In the genomic region with DNA sequence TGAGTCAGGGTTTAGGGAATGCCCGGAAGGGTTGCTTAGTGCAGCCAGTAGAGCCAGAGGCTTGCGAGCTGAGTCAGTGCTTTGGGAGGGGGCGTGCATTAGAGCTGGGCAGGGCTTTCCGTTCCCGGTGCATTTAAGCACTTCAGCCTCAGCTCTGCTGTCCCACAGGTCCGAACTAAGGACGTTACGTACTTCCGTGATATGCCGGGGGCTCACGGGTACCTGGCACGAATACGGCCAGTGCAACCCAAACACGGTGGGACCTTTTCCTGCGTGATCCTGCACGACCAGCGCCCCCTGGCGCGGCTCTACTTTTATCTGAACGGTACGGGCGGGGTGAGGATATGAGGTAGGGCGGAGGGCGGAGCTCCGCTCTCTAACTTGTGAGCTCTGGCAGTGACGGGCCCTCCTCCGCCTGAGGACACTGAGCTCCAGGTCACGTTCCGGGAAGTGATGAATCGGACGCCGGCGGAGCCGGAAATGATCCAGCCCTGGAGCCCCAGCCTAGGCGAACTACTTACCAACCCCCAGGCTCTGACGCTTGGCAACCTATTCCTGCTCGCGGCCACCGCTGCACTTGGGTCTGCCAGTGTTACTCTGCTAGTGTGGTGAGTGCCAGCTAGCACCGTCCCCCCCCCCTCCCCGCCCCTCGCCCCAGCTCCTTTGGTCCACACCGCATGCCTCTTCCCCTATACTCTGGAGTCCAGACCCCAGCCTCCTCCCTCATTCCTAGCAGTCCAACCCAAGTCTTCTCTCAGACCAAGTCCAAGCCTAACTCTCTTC, we compare ENCODE assay signal across 7 mouse cellular contexts. TPM values are rescaled to one million over a fixed set of nuclear protein-coding genes. Genes with fewer than 3 reads are reported as not detected.
DNase-seq lines count a peak whose midpoint lies in the region; ATAC-seq lines count a peak whose summit lies in the region.

No protein-coding gene starts in this region.

- ATAC-seq in embryonic facial prominence, embryonic 11.5 days (replicated peaks; ENCODE audit: insufficient number of reproducible peaks, low FRiP score, low TSS enrichment, low read depth): peak; percentile 93
- ATAC-seq in granulocyte monocyte progenitor cell, adult 5-6 weeks (replicated peaks; ENCODE audit: poor library complexity, severe bottlenecking): peak; percentile 91
- peak; percentile 93 for ATAC-seq in limb, embryonic 11.5 days (ENCODE audit: insufficient number of reproducible peaks, low FRiP score, low TSS enrichment, low read depth)
- ATAC-seq in midbrain, embryonic 14.5 days (ENCODE audit: low FRiP score, low TSS enrichment): peak; percentile 96

- H3K27ac ChIP-seq in embryonic facial prominence, embryonic 11.5 days (replicated peaks; ENCODE audit: low read depth, low read length): peak overlapping the region; percentile 38
- no peak overlapping the region; the same call in 1 of the 2 replicates for H3K27ac ChIP-seq in limb, embryonic 11.5 days (replicated peaks; ENCODE audit: low read depth, low read length)
- H3K27ac ChIP-seq in midbrain, embryonic 14.5 days (replicated peaks; ENCODE audit: low read depth, low read length): peak overlapping the region; percentile 87

- H3K36me3 ChIP-seq in embryonic facial prominence, embryonic 11.5 days (replicated peaks; ENCODE audit: control insufficient read depth, insufficient read depth, low read depth, low read length): peaks cover 6% of the 10 kb centered on the region
- H3K36me3 ChIP-seq in limb, embryonic 11.5 days (ENCODE audit: control insufficient read depth, insufficient read depth, low read length): peaks cover 13% of the 10 kb centered on the region
- H3K36me3 ChIP-seq in midbrain, embryonic 14.5 days (ENCODE audit: control insufficient read depth, insufficient read depth, low read length): peaks cover 33% of the 10 kb centered on the region

- WGBS in embryonic facial prominence, embryonic 11.5 days: 1% methylated on average over 41 of the region's 43 CpGs
- WGBS in limb, embryonic 11.5 days: 1% methylated on average over 40 of the region's 43 CpGs
- WGBS in midbrain, embryonic 14.5 days: under 1% methylated on average over 43 of the region's 43 CpGs

- DNase-seq in adrenal gland, postnatal 14 days: peak; percentile 97
- DNase-seq in embryonic facial prominence, embryonic 11.5 days (ENCODE audit: low spot score): peak; percentile 91
- peak; percentile 98 for DNase-seq in kidney, adult 18-20 months
- peak; percentile 88 for DNase-seq in limb, embryonic 11.5 days (ENCODE audit: low spot score)
- DNase-seq in midbrain, embryonic 14.5 days: peak; percentile 96
- peak; percentile 89 to 95 for DNase-seq in spleen, adult 18-20 months

- no peaks in the 10 kb centered on the region for H3K9me3 ChIP-seq in embryonic facial prominence, embryonic 11.5 days (replicated peaks; ENCODE audit: control insufficient read depth, low read length)
- no peaks in the 10 kb centered on the region for H3K9me3 ChIP-seq in limb, embryonic 11.5 days (ENCODE audit: control insufficient read depth, low read length)
- H3K9me3 ChIP-seq in midbrain, embryonic 14.5 days (ENCODE audit: control insufficient read depth, low read length): no peaks in the 10 kb centered on the region

- H3K4me3 ChIP-seq in embryonic facial prominence, embryonic 11.5 days (ENCODE audit: low read depth, low read length): peak overlapping the region; percentile 24
- peak overlapping the region; percentile 24 for H3K4me3 ChIP-seq in limb, embryonic 11.5 days (ENCODE audit: low read depth, low read length)
- peak overlapping the region; percentile 39 for H3K4me3 ChIP-seq in midbrain, embryonic 14.5 days (replicated peaks; ENCODE audit: low read depth, low read length)

- no peaks in the 10 kb centered on the region for H3K27me3 ChIP-seq in embryonic facial prominence, embryonic 11.5 days (ENCODE audit: control insufficient read depth, insufficient read depth, low read length)
- H3K27me3 ChIP-seq in limb, embryonic 11.5 days (ENCODE audit: control insufficient read depth, insufficient read depth, low read length): no peaks in the 10 kb centered on the region
- no peaks in the 10 kb centered on the region for H3K27me3 ChIP-seq in midbrain, embryonic 14.5 days (ENCODE audit: control insufficient read depth, insufficient read depth, low read length)

- peaks cover 3% of the 10 kb centered on the region for H3K4me1 ChIP-seq in embryonic facial prominence, embryonic 11.5 days (ENCODE audit: control insufficient read depth, insufficient read depth, low read length)
- H3K4me1 ChIP-seq in limb, embryonic 11.5 days (ENCODE audit: control insufficient read depth, insufficient read depth, low read length): peaks cover 11% of the 10 kb centered on the region
- H3K4me1 ChIP-seq in midbrain, embryonic 14.5 days (ENCODE audit: control insufficient read depth, insufficient read depth, low read length): peaks cover 36% of the 10 kb centered on the region

- H3K4me2 ChIP-seq in embryonic facial prominence, embryonic 11.5 days (ENCODE audit: low read depth, low read length): peak overlapping the region; percentile 48
- peak overlapping the region; percentile 58 for H3K4me2 ChIP-seq in limb, embryonic 11.5 days (ENCODE audit: low read depth, severe bottlenecking)
- peak overlapping the region; percentile 75 for H3K4me2 ChIP-seq in midbrain, embryonic 14.5 days (ENCODE audit: low read length)

- peak overlapping the region; percentile 44 for H3K9ac ChIP-seq in embryonic facial prominence, embryonic 11.5 days (replicated peaks; ENCODE audit: low read length)
- 0 out of 2 replicates have a peak overlapping the region, but pooled peaks have one; percentile 17 for H3K9ac ChIP-seq in limb, embryonic 11.5 days (ENCODE audit: low read length)
- H3K9ac ChIP-seq in midbrain, embryonic 14.5 days (replicated peaks; ENCODE audit: low read length): peak overlapping the region; percentile 57

RNA-seq across cellular contexts. Expression of a gene that starts 11.2 kb away (rescaled TPM):
- total RNA-seq in adrenal gland, postnatal 14 days (2021): 51.1 and 70.1 TPM in 2 replicates
- 13.7 and 18.5 TPM in 2 replicates for polyA plus RNA-seq in embryonic facial prominence, embryonic 11.5 days (2014; fragmentation: Nextera tagmentation; extraction: Ambion mirVana)
- 1.6 and 3.2 TPM in 2 replicates for total RNA-seq in granulocyte monocyte progenitor cell, adult 5-6 weeks (2014; fragmentation: Nextera tagmentation)
- total RNA-seq in granulocyte monocyte progenitor cell, adult 5-6 weeks (2017): not detected in 2 replicates
- polyA plus RNA-seq in limb, embryonic 11.5 days (2014; fragmentation: Nextera tagmentation; extraction: Ambion mirVana): 35.5 and 39.7 TPM in 2 replicates
- 18.5 and 20.0 TPM in 2 replicates for polyA plus RNA-seq in midbrain, embryonic 14.5 days (2014; fragmentation: Nextera tagmentation; extraction: Ambion mirVana)

RNA-seq across cellular contexts. Expression of a gene that starts 16.9 kb away (rescaled TPM):
- not detected in 2 replicates for total RNA-seq in adrenal gland, postnatal 14 days (2021)
- polyA plus RNA-seq in embryonic facial prominence, embryonic 11.5 days (2014; fragmentation: Nextera tagmentation; extraction: Ambion mirVana): 0.70 and 0.74 TPM in 2 replicates
- not detected in 2 replicates for total RNA-seq in granulocyte monocyte progenitor cell, adult 5-6 weeks (2014; fragmentation: Nextera tagmentation)
- total RNA-seq in granulocyte monocyte progenitor cell, adult 5-6 weeks (2017): not detected in 2 replicates
- 1.5 and 2.0 TPM in 2 replicates for polyA plus RNA-seq in limb, embryonic 11.5 days (2014; fragmentation: Nextera tagmentation; extraction: Ambion mirVana)
- 0.78 and 1.2 TPM in 2 replicates for polyA plus RNA-seq in midbrain, embryonic 14.5 days (2014; fragmentation: Nextera tagmentation; extraction: Ambion mirVana)

RNA-seq across cellular contexts. Expression of a gene that starts 45.6 kb away (rescaled TPM):
- 0.33 TPM in 1 of 2 replicates, not detected in the other for total RNA-seq in adrenal gland, postnatal 14 days (2021)
- 0.15 TPM in 1 of 2 replicates, not detected in the other for polyA plus RNA-seq in embryonic facial prominence, embryonic 11.5 days (2014; fragmentation: Nextera tagmentation; extraction: Ambion mirVana)
- total RNA-seq in granulocyte monocyte progenitor cell, adult 5-6 weeks (2014; fragmentation: Nextera tagmentation): not detected in 2 replicates
- total RNA-seq in granulocyte monocyte progenitor cell, adult 5-6 weeks (2017): 1.1 and 2.9 TPM in 2 replicates
- polyA plus RNA-seq in limb, embryonic 11.5 days (2014; fragmentation: Nextera tagmentation; extraction: Ambion mirVana): not detected in 2 replicates
- not detected in 2 replicates for polyA plus RNA-seq in midbrain, embryonic 14.5 days (2014; fragmentation: Nextera tagmentation; extraction: Ambion mirVana)

RNA-seq across cellular contexts. Expression of a gene that starts 49.5 kb away (rescaled TPM):
- not detected in 2 replicates for total RNA-seq in adrenal gland, postnatal 14 days (2021)
- polyA plus RNA-seq in embryonic facial prominence, embryonic 11.5 days (2014; fragmentation: Nextera tagmentation; extraction: Ambion mirVana): not detected in 2 replicates
- not detected in 2 replicates for total RNA-seq in granulocyte monocyte progenitor cell, adult 5-6 weeks (2014; fragmentation: Nextera tagmentation)
- total RNA-seq in granulocyte monocyte progenitor cell, adult 5-6 weeks (2017): 3.5 and 5.0 TPM in 2 replicates
- not detected in 2 replicates for polyA plus RNA-seq in limb, embryonic 11.5 days (2014; fragmentation: Nextera tagmentation; extraction: Ambion mirVana)
- polyA plus RNA-seq in midbrain, embryonic 14.5 days (2014; fragmentation: Nextera tagmentation; extraction: Ambion mirVana): not detected in 2 replicates

RNA-seq across cellular contexts. Expression of a gene that starts 49.5 kb away (rescaled TPM):
- not detected in 2 replicates for total RNA-seq in adrenal gland, postnatal 14 days (2021)
- not detected in 2 replicates for polyA plus RNA-seq in embryonic facial prominence, embryonic 11.5 days (2014; fragmentation: Nextera tagmentation; extraction: Ambion mirVana)
- not detected in 2 replicates for total RNA-seq in granulocyte monocyte progenitor cell, adult 5-6 weeks (2014; fragmentation: Nextera tagmentation)
- not detected in 2 replicates for total RNA-seq in granulocyte monocyte progenitor cell, adult 5-6 weeks (2017)
- not detected in 2 replicates for polyA plus RNA-seq in limb, embryonic 11.5 days (2014; fragmentation: Nextera tagmentation; extraction: Ambion mirVana)
- not detected in 2 replicates for polyA plus RNA-seq in midbrain, embryonic 14.5 days (2014; fragmentation: Nextera tagmentation; extraction: Ambion mirVana)
